Mouse (Mus musculus) CD4-positive naive resting alpha-beta T cell, adult 57 days (primary cell): ENCODE results near the gene Gas2l3. TPM values are rescaled to one million over a fixed set of nuclear protein-coding genes. Genes with fewer than 3 reads are reported as not detected.

Source experiments
- total RNA-seq: library from RNA; stranded (reverse); gene quantifications from one replicate; pipeline ENCODE4 v1.2.4, GENCODE M21; 2023

Gas2l3 gene
- total RNA-seq, result 0.89 TPM

DNA sequence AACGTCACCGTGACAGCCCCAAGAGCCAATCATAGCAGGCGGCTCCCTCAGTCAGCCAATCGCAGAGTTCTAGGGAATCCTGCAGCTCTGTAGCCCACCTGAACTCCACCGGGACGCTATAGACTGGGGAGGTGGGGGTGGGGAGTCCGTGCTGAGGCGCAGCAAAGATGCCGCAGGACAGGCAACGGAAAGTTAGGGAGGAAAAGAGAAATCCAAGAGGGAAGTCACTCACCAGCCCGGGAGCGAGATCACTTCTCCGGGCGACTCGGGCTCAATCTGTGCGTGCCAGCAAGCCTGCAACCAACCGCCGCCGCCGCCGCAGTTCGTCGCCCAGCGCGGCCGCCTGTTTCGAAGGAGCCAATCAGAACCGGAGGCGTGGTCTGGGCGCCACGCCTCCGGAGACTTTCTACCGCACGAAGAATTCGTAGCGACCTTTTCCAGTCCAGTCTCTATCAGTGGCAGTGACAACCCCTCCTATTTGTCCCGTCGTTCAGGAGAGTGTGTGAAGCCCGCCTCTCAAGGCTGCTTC is at the start of gene Gas2l3:
Gas2l3 (minus strand) TSS at position 345 of the 529 bp plus-strand sequence.

Other genes with a start within 250 kb of the Gas2l3 start
- not detected for gene Ano4, start 99.2 kb downstream of the Gas2l3 start, total RNA-seq
- gene Nr1h4, start 89.6 kb upstream of the Gas2l3 start, total RNA-seq, result not detected
- gene Slc17a8, start 177.3 kb upstream of the Gas2l3 start, total RNA-seq, result 0.12 TPM
- 44.2 TPM for gene Scyl2, start 242.3 kb upstream of the Gas2l3 start, total RNA-seq